Mouse (Mus musculus): ENCODE results near the gene Dmrtb1.

Dmrtb1 gene

GRCm38 (mm10) chr4:107681099-107681849 is 2.8 kb downstream of the Dmrtb1 start:
- no peak for DNase-seq (ENCODE audit: low spot score)

GRCm38 (mm10) chr4:107680311-107681098 is 3.5 kb downstream of the Dmrtb1 start:
- no peak for DNase-seq (ENCODE audit: low spot score)

- DNase-seq (ENCODE audit: low spot score) = no peak
Measured at GRCm38 (mm10) chr4:107675645-107676044, 8.4 kb downstream of the Dmrtb1 start.

GRCm38 (mm10) chr4:107674322-107674644 is 9.7 kb downstream of the Dmrtb1 start:
- DNase-seq (ENCODE audit: low spot score) = no peak

GRCm38 (mm10) chr4:107673638-107674321 is 10.2 kb downstream of the Dmrtb1 start:
- DNase-seq (ENCODE audit: low spot score) = peak; percentile 80

- no peak for DNase-seq (ENCODE audit: low spot score)
Measured at GRCm38 (mm10) chr4:107670731-107671130, 13.3 kb downstream of the Dmrtb1 start.

- DNase-seq (ENCODE audit: low spot score) = no peak
Measured at GRCm38 (mm10) chr4:107668514-107668913, 15.5 kb downstream of the Dmrtb1 start.

GRCm38 (mm10) chr4:107660649-107661048 is 23.4 kb downstream of the Dmrtb1 start:
- DNase-seq (ENCODE audit: low spot score) = no peak

GRCm38 (mm10) chr4:107653280-107653643 is 30.8 kb downstream of the Dmrtb1 start:
- DNase-seq (ENCODE audit: low spot score) = no peak

GRCm38 (mm10) chr4:107652598-107653279 is 31.3 kb downstream of the Dmrtb1 start:
- DNase-seq (ENCODE audit: low spot score) = peak; percentile 79

GRCm38 (mm10) chr4:107651021-107651496 is 33.0 kb downstream of the Dmrtb1 start:
- DNase-seq (ENCODE audit: low spot score) = no peak

- no peak for DNase-seq (ENCODE audit: low spot score)
Measured at GRCm38 (mm10) chr4:107648959-107649485, 35.0 kb downstream of the Dmrtb1 start.

- DNase-seq (ENCODE audit: low spot score) = no peak
Measured at GRCm38 (mm10) chr4:107641624-107642023, 42.4 kb downstream of the Dmrtb1 start.

GRCm38 (mm10) chr4:107638303-107638702 is 45.7 kb downstream of the Dmrtb1 start:
- no peak for DNase-seq (ENCODE audit: low spot score)

GRCm38 (mm10) chr4:107637670-107638069 is 46.4 kb downstream of the Dmrtb1 start:
- DNase-seq (ENCODE audit: low spot score) = peak; percentile 28

GRCm38 (mm10) chr4:107636099-107636498 is 47.9 kb downstream of the Dmrtb1 start:
- DNase-seq (ENCODE audit: low spot score) = no peak

GRCm38 (mm10) chr4:107634631-107635030 is 49.4 kb downstream of the Dmrtb1 start:
- no peak for DNase-seq (ENCODE audit: low spot score)

GRCm38 (mm10) chr4:107628921-107629411 is 55.1 kb downstream of the Dmrtb1 start:
- DNase-seq (ENCODE audit: low spot score) = no peak

GRCm38 (mm10) chr4:107628226-107628625 is 55.8 kb downstream of the Dmrtb1 start:
- DNase-seq (ENCODE audit: low spot score) = no peak

All from MN1 (cell line).